Mouse (Mus musculus) spleen, postnatal 36 days (tissue): ENCODE data around the gene Col6a6.
"Not testable (repeated sequence)": the region's sequence is repeated elsewhere in the genome, so short reads cannot be mapped to it uniquely, and the experiment has no call there.

Experiments
- DNase-seq, 2 experiments: peaks; one replicate each; pipeline ENCODE4 v3.0.0; 2022; ENCODE audit warnings: low spot score in 2 of 2, mixed read lengths in 1 of 2

The Col6a6 gene

DNA sequence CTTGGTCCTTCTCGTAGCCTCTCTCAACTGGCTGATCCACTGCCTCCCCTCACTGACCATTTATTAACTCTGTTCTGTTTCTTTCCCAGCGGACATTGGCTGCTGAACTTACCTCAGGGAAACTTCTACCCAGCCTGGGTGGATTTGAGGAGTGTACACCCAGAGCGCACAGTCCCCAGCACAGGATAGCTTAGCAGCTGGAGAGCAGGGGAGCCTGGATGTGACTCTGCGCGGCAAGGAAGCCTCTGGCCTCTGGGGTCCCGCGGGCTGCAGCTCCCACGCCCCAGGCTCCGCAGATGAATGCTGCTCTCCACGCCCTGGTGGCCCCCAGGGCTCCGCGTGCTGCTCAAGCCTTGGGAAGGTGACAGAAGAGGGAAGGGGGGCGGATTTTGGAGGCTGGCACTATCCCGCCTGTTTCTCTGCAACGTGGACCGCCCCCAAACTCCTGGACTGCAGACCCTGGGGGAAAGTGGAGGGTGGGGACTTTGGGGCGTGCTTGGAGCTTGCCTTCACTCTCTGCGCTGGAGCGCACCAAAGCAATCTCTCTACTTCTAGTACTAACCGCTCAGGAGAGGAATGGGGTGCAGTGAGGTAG is at the start of gene Col6a6:
Gene Col6a6, minus strand, starts transcription at position 370 of the 595 bp plus-strand sequence.
- no peak for DNase-seq

DNA sequence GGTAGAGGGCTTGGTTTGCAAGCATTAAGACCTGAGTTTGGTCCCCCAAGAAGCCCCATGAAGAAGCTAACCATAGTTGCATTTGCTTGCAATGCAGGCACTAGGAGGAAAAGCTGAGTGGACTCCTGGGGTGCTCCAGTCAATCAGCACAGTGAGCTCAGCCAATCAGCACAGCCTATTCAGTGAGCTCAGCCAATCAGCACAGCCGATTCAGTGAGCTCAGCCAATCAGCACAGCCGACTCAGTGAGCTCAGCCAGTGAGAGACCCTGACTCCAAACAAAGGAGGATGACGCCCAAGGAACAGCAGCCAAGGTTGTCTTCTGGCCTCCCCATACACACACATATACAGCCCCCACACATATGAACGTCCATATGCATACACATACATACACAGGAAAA is 48.2 kb upstream of the Col6a6 start:
- no peak for DNase-seq

DNA sequence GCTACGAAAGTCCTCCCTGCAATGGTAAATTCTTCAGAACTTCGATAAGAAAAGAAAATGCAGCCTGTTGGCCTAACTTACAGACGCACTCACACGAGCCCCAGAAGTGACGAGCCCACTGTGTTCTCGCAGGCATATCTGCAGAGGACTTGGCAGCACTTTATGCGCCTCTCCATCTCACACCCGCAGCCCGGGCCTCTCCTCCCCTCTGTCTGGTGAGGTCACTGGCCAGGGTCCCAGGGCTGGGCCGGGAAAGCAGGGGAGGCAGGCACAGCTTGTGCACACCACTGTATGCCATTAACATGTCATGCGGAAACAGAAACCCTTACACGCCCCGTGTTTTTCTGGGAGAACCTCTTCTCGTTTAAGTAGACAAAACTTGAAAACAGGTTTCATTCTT is 43.7 kb upstream of the Col6a6 start:
- DNase-seq, result no peak

DNA sequence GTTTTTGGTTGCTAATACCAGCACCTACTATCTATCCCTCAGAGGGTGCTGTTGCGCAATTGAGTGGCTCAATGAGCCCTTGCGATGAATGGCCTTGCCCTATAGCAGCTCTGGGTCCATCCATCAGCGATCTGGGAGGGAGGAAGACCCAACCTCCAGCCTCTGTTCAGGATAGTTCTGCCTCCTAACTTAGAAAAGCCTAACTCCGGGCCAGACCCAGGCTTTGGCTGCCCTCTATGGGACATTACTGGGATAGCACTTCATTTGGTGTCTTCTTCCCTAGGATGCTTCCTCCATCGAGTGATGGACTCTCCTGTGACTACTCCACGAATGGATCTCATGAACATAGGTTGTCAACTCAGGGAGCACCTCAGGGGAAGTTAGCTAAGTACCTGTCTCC is 29.8 kb upstream of the Col6a6 start:
- DNase-seq, result peak; percentile 10 to 20

DNA sequence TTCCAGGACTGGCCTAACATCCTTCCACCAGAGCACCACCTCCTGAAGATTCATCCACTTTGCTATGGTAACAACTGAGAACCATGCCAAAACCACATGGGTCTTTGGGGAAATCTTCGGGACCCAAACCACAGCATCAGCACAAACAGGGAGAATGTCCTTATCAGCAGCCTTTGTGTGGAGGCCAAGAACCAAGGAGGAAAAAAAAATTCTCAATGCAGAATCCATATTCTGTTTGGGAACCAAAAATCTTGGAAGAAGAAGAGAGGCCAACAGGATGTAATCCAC is 24.8 kb upstream of the Col6a6 start:
- no peak for DNase-seq

DNA sequence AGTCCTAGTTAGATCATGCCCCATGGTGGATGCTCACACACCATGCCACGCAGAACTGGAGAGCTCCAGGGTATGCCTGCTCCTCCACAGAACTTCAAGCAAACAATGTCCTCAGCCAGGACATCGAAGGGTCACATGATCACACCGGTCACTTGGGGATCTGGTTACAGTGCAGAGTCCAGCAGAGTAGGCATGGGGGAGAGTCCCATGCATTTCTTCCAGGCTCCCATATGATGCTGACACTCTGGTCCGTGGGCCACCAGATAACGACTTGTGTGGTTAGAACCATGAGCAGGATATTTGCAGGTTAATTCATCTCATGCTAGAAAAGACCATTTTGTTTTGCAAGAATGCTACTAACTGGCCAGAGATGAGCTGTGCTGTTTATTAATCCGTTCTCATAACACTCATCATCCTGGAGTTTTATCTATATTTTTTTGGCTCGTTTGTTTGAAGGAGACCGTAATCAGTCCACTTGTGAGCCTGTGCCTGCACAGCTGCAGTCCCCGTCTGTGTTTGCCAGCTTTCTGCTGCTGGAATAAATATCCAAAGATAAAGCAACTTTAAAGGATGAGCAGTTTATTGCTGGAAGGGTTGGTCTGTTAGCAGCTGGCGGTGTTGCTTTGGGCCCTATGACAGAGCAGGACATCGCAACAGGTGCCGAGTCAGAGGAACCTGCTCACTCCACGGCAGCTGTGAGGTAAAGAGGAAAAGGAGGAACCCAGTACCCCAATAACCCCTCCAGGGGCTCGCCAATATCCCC is 24.2 kb upstream of the Col6a6 start:
- DNase-seq, result no peak

DNA sequence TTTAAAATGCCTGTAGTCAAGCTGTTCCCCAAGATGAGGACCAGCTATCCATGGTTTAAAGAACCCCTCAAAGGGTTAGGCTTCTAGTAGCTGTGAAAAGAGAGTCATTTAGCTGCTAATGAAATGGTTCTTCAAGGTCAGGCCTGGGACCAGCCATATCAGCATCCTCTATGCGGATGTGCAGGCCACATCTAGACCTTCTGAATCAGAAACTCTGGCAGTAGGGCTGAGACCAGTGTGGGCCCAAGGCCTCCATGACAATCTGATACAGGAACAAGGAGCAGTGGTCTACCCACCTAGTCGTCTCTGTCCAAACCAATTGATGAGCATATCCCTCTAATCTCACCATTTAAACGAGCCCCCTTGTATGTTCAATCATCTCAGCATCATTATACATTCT is 23.1 kb upstream of the Col6a6 start:
- DNase-seq, result no peak

DNA sequence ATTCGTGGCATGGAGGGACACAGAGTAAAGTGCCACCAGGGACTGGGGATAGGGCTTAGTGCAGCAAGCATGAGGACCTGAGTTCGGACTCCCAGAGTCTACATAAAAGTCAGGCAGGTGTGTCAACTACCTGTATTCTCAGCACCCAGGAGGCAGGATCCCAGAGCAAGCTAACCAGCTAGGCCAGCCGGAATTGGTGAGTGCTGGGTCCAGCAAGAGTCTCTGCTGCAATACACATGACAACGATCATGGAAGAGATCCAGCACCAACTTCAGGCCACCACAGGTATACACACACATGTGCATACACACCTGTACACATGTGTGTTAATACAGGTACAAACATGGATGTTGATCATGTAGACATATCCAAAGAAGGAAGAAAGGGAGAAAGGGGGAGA is 20.4 kb upstream of the Col6a6 start:
- DNase-seq, result no peak

DNA sequence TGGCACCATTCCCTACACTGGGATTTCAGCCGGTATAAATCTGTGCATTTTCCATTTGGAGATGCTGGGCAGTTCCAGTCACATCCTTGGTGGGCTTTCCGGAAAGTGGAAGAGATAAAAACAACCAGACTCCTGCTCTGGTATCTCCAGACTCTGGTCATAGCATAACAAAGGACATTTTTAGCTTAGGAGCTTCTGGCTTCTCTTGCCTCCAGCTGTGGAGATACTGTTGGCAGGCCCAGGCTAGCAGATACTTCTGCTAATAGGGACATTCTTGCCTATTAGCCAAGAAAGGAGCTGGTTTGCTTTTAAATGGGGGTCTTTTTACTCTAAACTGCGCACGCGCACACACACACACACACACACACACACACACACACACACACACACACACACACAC is 19.3 kb upstream of the Col6a6 start:
- no peak for DNase-seq

DNA sequence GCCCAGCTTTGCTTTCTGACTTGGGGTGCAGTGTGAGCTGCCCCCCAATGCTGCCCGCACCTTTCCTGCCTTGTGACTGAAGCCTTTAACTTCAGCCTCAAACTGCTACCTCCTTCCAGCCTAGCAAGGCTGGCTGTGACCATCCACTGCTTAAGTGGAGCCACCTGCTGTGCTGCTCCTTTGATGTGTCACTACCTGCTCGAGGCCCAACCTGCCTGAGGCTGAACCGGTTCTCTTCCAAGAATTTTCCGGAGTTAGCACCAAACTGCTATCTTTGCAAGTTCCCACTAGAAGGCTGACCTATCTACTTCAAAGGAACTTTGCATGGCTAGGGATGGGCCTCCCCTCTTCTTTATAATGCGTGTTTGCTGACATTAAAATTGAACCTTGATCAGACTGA is 13.4 kb upstream of the Col6a6 start:
- DNase-seq, result not testable (repeated sequence)

DNA sequence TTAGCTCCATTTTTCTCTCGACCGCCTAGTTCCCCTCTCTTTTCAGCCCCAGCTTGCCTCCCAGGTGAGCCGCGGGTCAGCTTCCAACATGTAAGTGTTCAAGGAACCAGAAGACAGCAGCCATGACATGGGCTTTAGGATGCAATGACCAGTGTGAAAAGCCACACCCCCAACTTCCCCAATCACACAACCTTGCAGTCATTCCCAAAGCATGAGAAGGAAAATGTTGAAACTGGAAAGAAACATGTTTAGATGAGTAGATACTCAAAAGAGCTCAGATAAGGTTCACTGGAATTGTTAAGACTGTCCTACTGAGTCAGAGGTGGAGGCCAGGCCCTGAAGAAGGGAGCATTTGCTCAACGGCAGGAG is 11.2 kb upstream of the Col6a6 start:
- DNase-seq, result no peak

DNA sequence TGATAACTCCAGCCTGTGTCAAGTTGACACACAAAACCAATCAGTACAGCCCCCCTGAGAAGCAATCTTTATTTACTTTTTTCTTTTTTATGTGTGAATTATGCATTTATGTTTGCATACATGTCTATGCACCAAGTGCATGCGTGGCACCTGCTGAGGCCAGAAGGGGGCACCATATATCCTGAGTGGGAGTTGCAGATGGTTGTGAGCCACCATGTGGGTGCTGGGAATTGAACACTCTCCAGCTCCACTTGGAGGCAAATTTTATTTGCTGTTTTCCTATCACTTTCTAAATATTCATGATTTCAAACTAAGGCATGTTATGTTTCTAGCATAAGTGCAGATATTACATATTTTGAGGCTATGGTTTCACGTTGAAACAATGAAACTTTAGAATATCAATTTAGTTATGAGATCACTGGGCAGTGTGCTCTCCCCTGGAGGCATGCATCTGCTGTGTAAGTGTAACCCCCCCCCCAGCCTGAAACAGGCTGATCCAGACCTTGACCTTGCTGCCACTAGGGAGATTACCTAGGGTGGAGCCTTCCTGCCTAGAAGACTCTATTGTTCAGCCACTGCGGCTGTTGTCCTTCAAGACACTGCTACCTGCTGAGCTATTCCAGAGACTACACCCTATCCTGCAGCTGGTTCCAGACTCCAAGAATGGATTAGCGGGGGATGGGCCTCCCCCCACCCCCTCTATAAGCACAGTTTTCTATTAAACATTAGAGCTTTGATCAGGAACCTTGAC is 10.6 kb upstream of the Col6a6 start:
- DNase-seq, result no peak

DNA sequence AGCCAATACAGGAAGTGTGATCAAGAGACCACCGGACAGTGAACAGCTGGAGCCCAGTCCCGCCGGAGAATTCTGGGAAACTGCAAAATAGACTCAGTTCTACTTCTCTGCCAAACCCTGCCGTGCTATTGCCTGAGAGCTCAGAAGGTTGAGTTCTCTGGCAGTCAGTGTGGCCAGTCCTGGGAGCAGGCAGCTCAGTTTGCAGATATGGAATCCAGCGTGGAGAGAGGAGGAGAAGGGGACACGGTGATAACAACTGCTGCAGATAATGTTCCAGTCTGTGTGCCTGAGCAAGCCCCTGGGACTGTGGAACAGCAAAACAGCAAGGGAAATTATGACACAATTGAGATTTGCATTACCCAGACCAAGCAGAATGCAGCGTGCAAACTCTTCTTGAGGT is 7.6 kb upstream of the Col6a6 start:
- no peak for DNase-seq

DNA sequence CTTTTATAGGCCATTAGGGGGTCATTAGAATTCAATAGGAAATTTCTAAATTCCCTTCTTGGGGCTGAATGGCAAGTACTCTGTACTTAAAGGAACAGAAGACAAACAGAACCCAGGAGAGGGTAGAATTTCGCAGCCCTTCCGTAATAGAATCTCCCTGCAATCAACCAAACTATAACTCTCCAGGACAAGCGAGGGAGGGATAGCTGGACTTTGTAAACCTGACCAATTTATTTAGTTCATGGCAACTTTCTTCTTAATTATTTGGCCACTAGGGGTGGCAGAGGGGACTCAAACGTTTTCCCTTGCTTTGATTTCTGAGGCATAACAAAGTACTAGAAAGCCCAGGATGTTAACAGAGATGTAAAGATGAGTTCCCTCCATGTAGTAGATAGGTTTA is 6.8 kb upstream of the Col6a6 start:
- no peak for DNase-seq

DNA sequence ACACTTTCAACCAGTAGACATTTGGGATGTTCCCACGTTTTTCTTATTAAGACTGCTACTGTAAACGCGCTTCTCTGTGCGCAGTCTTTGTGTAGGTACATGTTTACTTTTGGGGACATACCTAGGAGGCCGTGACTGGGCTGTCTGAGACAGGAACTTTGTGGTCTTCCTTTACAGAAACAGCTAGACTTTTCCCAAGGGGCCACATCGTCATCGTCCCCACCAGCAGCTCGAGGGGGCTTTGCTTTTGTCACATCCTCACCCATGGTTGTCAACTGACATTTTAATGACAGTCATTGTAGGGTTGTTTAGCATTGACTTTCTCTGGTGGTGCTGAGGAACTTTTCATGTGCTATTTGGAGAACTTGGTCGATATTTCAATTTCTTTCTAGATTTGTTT is 3.3 kb upstream of the Col6a6 start:
- DNase-seq, result peak; percentile 22 to 25

DNA sequence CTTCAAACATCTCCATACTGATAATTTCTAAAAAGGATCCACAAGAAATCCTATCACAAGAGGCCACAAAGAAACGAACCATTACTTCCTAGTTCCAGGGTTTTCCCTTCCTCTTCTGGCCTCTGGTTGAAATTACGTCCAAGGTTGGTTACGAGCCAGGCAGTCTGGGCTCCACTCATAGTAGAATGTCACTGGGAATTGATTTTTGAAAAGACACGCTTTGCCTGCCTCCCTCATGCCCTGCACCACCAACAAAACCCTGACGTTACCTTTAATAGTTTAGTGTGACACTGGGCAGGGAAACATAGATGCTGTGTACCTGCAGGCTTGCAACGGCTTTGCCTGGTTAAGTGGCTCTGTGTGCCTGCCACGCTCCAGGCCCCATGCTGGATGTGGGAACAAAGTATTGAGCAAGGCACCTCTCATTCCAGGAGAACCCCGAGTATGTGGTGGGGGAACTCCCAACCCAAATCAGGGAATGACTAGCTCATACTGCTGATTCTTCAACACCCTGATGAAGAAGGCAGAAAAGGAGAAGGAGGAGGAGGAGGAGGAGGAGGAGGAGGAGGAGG is 798 bp downstream of the Col6a6 start:
- no peak for DNase-seq

DNA sequence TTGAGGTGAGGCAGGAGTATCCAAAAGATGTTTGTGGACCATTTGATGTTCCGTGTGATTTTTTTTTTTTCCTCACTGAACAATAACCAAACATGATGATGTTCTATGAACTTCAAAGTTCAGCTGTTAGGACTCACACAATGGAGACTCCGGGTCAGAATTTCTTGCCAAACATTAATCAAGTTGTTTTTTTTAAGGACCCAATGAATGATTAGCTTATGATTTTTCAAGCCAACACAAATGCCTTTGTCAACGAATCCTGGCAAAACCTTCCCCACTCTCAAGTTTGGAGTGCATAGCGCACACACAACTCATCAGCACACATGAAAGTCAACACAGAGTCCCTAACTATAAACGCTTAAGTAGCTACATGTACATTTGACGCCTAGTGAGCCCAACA is 7.2 kb downstream of the Col6a6 start:
- DNase-seq, result no peak

DNA sequence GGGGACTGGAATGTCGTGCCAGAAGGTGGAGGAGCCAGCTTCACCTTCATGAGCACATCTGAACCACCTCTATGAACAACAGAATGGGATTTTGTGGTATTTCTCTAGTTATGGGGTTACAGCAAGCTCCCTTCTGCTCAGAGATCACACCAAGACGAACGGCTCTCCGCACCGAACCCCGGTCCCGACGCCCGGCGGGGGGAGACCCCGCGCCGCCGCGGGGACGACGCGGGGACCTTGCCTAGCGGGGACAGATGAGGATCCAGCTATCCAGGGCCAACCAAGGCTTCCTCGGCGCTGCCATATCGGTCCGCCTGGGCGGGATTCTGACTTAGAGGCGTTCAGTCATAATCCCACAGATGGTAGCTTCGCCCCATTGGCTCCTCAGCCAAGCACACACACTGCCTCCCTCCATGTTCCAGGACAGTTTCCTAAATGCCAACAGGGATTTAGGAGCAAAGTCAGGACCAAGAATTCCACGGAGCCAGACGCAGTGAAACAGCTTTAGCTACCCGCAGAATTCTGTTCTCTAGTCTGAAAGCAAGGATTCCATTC is 8.7 kb downstream of the Col6a6 start:
- DNase-seq, result no peak

DNA sequence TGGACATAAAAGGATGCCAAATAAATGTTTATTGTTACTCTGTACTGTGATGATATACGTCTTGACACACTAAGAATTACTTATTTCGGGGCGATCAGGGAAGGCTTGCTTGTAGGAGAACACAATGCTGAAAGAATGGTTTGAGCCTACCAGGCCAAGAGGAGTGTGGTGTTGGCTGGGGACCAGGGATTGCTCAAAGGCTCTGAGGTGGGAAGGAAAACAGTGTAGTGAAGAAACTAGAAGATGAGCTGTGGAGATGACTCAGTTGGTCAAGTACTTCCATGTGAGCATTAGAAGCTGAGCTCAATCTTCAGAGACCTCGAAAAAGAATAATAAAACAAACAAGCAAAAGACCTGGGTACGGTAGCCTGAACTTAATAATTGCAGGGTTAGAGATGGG is 13.5 kb downstream of the Col6a6 start:
- DNase-seq, result no peak

DNA sequence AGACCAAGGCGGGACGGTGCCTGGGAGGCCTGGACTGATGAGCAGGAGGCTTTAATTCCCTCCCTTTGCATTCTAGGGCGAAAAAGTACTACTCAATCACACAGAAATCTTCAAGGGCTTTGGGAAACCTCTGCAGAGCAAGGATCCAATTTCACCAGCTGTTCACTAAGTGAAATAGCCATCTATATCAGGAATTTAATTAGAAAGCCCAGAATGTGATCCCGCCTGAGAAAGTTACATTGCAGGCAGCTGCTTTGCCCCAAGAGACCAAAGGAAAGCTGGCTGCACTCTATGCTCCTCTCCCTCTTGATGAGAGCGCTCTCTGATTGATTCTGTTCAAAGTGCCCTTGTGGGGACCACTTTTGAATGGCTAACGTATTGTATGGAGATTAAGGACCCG is 16.5 kb downstream of the Col6a6 start:
- no peak for DNase-seq

DNA sequence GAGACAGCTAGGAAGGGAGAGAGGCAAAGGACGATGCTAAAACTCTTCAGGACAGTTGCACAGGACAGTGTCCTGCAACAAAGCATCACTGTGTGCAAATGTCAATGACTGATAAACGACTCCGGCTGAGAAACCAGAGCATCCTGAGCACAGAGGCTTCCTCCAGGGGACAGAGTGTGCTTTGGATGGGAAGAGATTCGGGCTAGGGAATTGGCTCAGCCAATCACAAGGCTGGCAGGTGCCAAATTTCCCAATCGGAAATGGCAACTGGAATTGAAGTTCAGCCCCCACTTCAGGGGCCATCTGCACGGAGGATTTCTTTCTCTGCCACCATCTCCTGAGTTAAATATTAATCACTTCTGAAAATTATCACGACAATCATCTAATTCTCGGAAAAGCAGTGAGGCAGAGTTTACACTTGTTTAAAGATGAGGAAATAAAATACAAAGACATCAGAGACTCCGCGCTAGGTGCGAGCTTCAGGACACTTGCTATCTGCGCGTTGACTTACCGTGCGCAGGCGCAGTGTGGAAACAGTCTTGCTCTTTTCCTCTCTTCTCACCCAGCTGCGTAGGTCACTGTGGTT is 18.9 kb downstream of the Col6a6 start:
- no peak for DNase-seq

DNA sequence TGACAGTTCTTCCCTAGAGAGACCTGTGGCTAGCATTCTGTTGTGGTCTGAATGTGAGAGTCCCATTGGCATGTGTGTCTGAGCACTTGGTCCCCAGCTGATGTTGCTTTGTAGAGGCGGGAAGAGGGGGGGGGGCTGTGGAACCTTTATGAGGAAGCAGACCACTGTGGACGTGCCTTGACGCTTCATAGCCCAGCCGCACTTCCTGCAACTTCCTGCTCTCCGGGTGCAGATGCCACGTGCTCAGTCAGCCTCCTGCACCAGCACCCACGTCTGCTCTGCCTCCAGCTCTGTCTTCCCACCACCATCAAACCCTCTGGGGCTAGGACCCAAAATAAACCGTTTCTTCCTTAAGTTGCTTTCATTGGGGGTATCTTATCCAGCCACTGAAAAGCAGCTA is 24.5 kb downstream of the Col6a6 start:
- peak; percentile 38 to 53 for DNase-seq
